Mouse (Mus musculus): Measurements from ENCODE around the gene Sirt7.

DNA sequence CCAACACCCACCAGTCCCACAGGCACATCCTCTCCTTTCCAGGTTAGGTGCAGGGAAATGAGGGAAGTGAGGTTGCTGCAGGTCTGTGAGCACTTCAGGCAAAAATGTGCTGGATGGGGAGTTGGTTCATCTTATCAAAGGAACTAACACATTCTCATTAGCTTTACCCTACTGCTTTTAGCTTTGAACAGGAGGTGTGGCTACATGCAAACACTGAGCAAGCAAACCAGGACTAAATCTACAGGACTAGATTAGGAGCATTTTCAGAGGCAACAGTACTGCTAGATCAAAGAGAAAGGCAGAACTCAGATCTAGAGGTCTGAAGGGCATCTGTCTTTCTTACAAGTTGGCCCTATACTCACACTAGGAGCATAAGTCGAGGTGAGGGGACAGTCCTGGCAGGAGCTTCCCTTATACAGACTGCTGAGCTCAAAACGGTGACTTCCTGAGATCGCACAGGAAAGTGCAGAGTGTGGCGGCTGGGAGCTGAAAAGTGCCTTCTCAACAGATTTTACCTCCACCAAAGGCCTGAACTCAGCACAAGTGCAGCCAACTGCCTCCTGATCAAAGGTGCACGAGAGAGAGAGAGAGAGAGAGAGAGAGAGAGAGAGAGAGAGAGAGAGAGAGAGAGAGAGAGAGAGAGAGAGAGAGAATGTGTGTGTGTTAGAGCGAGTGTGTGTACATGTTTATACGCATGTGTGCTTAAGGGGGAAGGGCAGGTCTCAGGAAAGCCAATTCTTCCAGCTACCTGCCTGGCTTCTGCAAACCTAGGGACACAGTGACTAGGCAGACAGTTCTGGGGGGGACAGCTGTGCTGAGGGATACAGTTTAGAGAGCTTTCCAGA, 6.1 kb upstream of the Sirt7 start:
- TF ChIP-seq CTCF (IDR thresholded peaks at IDR 0.05; ENCODE audit: low read depth, low read length) (no peak), POLR2A (IDR thresholded peaks at IDR 0.05; ENCODE audit: extremely low read depth, insufficient read depth, low read length) (no peak)
